Mouse (Mus musculus) lung, adult 2 months (tissue): Measurements from ENCODE around the gene Stx1a.
A peak's percentile ranks its signal among the peaks of the same experiment; 100 is the strongest.

ENCODE experiments used
- CTCF ChIP-seq: fragments of 200-500 bp; IDR thresholded peaks from 2 replicates; pipeline ENCODE4 v1.5.1; 2011; ENCODE audit warnings: mild to moderate bottlenecking, low read length, control low read depth; ENCODE audit not compliant: insufficient read depth
- POLR2A ChIP-seq: fragments of 200-500 bp; IDR thresholded peaks from 2 replicates; pipeline ENCODE4 v1.6.1; 2011; ENCODE audit warnings: low read depth, mild to moderate bottlenecking, control low read depth, low read length, borderline replicate concordance; ENCODE audit errors: extremely low read depth

DNA sequence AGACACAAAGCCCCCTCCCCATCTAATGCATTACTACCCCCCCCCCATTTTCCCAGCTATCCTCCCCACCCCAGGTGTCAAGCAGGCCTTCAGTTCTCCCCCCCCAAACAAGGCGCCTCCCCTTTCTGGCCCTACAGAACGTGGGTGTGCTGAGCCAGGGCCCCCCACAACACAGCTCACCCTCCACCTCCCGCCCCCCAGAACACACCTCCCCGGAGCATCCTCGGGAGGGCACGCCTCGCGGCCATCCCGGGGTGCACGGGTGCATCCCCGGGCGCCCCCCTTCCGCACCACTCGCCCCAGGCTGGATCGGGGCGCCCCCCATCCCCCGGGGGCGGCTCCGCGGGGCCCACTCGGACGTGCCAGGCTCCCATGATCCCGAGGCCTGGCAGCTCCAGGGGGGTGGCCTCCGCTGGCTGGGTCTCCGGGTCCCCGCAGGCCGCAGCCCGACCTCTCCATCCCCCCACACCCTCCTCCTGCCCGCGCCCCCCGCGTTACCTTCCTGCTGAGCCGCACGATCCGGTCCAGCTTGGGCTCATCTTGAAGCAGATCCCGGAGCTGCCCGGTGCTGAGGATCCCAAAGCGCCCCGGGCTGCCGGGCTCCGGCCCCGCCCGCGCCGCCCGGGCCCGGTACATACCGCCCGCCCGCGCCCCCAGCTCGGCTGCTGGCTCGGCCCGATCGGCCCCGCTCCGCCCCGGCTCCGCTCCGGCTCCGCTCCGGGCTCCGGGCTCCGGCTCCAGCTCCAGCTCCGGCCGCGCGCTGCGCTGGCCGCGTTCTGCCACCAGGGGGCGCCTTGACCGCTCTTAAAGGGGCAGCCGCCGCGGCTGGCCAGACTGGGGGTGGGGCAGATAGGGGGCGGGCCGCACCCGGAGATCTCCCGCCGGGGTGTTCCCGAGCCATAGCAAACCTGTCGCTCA is 54.5 kb downstream of the Stx1a start, which contains the start of gene Vps37d:
- 0 out of 2 replicates have a peak, but pooled peaks have one; percentile 30 for TF ChIP-seq CTCF
- no peak for TF ChIP-seq POLR2A
